Mouse (Mus musculus) bone marrow macrophage, adult 2 months (primary cell): ENCODE measurements around the gene Copb2.

Experiments
- CTCF ChIP-seq: IDR thresholded peaks from 2 replicates; pipeline ENCODE4 v1.5.1; 2012; ENCODE audit warnings: low read depth, mild to moderate bottlenecking, low read length, moderate library complexity
- POLR2A ChIP-seq: IDR thresholded peaks from 2 replicates; pipeline ENCODE4 v1.6.1; 2012; ENCODE audit warnings: mild to moderate bottlenecking, low read depth, low read length, borderline replicate concordance

DNA sequence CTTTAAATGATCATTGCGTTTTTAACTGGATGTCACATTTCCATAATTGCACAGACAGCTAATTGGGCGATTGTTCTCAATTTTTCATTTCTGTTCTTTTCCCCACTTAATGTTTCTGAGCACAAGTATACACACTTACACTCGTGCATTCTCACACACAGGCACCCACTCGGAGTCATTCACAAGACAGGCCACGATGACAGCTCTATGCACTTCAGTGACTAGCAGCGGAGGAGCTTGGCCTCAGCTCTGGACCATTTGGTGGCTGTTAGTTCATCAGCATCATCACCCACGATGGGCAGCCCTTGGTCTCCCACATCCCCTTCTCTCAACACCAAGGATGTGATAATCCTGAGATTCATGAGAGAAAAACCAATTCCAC is 38.0 kb upstream of the Copb2 start:
- TF ChIP-seq CTCF (no peak), POLR2A (no peak)
